Mouse (Mus musculus): ENCODE measurements around the gene Gm14180. TPM values are rescaled to one million over a fixed set of nuclear protein-coding genes. Genes with fewer than 3 reads are reported as not detected.
"Not testable (repeated sequence)": the region's sequence is repeated elsewhere in the genome, so short reads cannot be mapped to it uniquely, and the experiment has no call there.

Gm14180 gene
- polyA plus RNA-seq (2014; fragmentation: Nextera tagmentation; extraction: Ambion mirVana) = not detected in 2 replicates

- no peak within 1 kb of the TSS for H3K27ac ChIP-seq (ENCODE audit: low read length)
- 60% methylated on average over 2 of the region's 2 CpGs for WGBS
- no peak within 1 kb of the TSS for H3K4me3 ChIP-seq (ENCODE audit: low read depth, low read length)
- H3K9me3 ChIP-seq (ENCODE audit: control insufficient read depth, low read depth, low read length) = no peaks in the 10 kb centered on the region
- H3K27me3 ChIP-seq (ENCODE audit: control insufficient read depth, insufficient read depth, low read length) = no peaks in the 10 kb centered on the region
- no peak for ATAC-seq (ENCODE audit: insufficient number of reproducible peaks, insufficient read depth, low FRiP score, low read depth)
- no peak within 1 kb of the TSS for H3K4me2 ChIP-seq (replicated peaks; ENCODE audit: low read depth, low read length)
- no peak within 1 kb of the TSS for H3K9ac ChIP-seq (replicated peaks; ENCODE audit: low read depth, low read length)
- H3K36me3 ChIP-seq (ENCODE audit: control insufficient read depth, insufficient read depth, low read length) = no peaks in the 10 kb centered on the region
- H3K4me1 ChIP-seq (ENCODE audit: control insufficient read depth, insufficient read depth, low read length) = no peaks in the 10 kb centered on the region
Measured at GRCm38 (mm10) chr11:99734190-99734589, at the start of gene Gm14180. Gene Gm14180 (minus strand): TSS chr11:99734290.

- no peaks in the 10 kb centered on the region for H3K9me3 ChIP-seq (ENCODE audit: control insufficient read depth, low read depth, low read length)
- no peak within 1 kb of the TSS for H3K9ac ChIP-seq (replicated peaks; ENCODE audit: low read depth, low read length)
- WGBS = 90% methylated on average over 2 of the region's 2 CpGs
- ATAC-seq (ENCODE audit: insufficient number of reproducible peaks, insufficient read depth, low FRiP score, low read depth) = no peak
- H3K27me3 ChIP-seq (ENCODE audit: control insufficient read depth, insufficient read depth, low read length) = no peaks in the 10 kb centered on the region
- no peaks in the 10 kb centered on the region for H3K36me3 ChIP-seq (ENCODE audit: control insufficient read depth, insufficient read depth, low read length)
- no peak within 1 kb of the TSS for H3K27ac ChIP-seq (ENCODE audit: low read length)
- H3K4me3 ChIP-seq (ENCODE audit: low read depth, low read length) = no peak within 1 kb of the TSS
- no peak within 1 kb of the TSS for H3K4me2 ChIP-seq (replicated peaks; ENCODE audit: low read depth, low read length)
- H3K4me1 ChIP-seq (ENCODE audit: control insufficient read depth, insufficient read depth, low read length) = 0 out of 2 replicates have a peak, but pooled peaks cover 4% of the 10 kb centered on the region
Measured at GRCm38 (mm10) chr11:99780604-99781003, 46.5 kb upstream of the Gm14180 start, which contains the start of gene Krtap4-8. Gene Krtap4-8 (minus strand): TSS chr11:99780704.

GRCm38 (mm10) chr11:99778401-99778800 is 44.3 kb upstream of the Gm14180 start:
- no peak overlapping the region for H3K4me2 ChIP-seq (replicated peaks; ENCODE audit: low read depth, low read length)
- 0 out of 2 replicates have a peak, but pooled peaks cover 4% of the 10 kb centered on the region for H3K4me1 ChIP-seq (ENCODE audit: control insufficient read depth, insufficient read depth, low read length)
- H3K9ac ChIP-seq (replicated peaks; ENCODE audit: low read depth, low read length) = no peak overlapping the region
- ATAC-seq (ENCODE audit: insufficient number of reproducible peaks, insufficient read depth, low FRiP score, low read depth) = no peak
- no peak overlapping the region for H3K4me3 ChIP-seq (ENCODE audit: low read depth, low read length)
- no peak overlapping the region for H3K27ac ChIP-seq (ENCODE audit: low read length)
- no peaks in the 10 kb centered on the region for H3K9me3 ChIP-seq (ENCODE audit: control insufficient read depth, low read depth, low read length)
- 54% methylated on average over 7 of the region's 7 CpGs for whole genome bisulfite sequencing
- H3K36me3 ChIP-seq (ENCODE audit: control insufficient read depth, insufficient read depth, low read length) = no peaks in the 10 kb centered on the region
- H3K27me3 ChIP-seq (ENCODE audit: control insufficient read depth, insufficient read depth, low read length) = no peaks in the 10 kb centered on the region

- not testable (repeated sequence) for H3K27ac ChIP-seq (ENCODE audit: low read length); ATAC-seq (ENCODE audit: insufficient number of reproducible peaks, insufficient read depth, low FRiP score, low read depth); H3K9me3 ChIP-seq (ENCODE audit: control insufficient read depth, low read depth, low read length); H3K36me3 ChIP-seq (ENCODE audit: control insufficient read depth, insufficient read depth, low read length); H3K4me1 ChIP-seq (ENCODE audit: control insufficient read depth, insufficient read depth, low read length); H3K4me2 ChIP-seq (replicated peaks; ENCODE audit: low read depth, low read length); H3K27me3 ChIP-seq (ENCODE audit: control insufficient read depth, insufficient read depth, low read length); H3K4me3 ChIP-seq (ENCODE audit: low read depth, low read length); H3K9ac ChIP-seq (replicated peaks; ENCODE audit: low read depth, low read length)
Measured at GRCm38 (mm10) chr11:99772813-99773212, 38.7 kb upstream of the Gm14180 start, which contains the start of gene Gm11595. Gene Gm11595 (minus strand): TSS chr11:99772913.

GRCm38 (mm10) chr11:99768410-99768809 is 34.3 kb upstream of the Gm14180 start:
- WGBS = 66% methylated on average over 2 of the region's 2 CpGs
- H3K9me3 ChIP-seq (ENCODE audit: control insufficient read depth, low read depth, low read length) = no peaks in the 10 kb centered on the region

GRCm38 (mm10) chr11:99758877-99759276 is 24.8 kb upstream of the Gm14180 start:
- Histone ChIP-seq H3K27me3 (ENCODE audit: control insufficient read depth, insufficient read depth, low read length) (no peaks in the 10 kb centered on the region), H3K4me1 (ENCODE audit: control insufficient read depth, insufficient read depth, low read length) (no peaks in the 10 kb centered on the region), H3K36me3 (ENCODE audit: control insufficient read depth, insufficient read depth, low read length) (no peaks in the 10 kb centered on the region), H3K4me3 (ENCODE audit: low read depth, low read length) (no peak overlapping the region), H3K4me2 (replicated peaks; ENCODE audit: low read depth, low read length) (no peak overlapping the region), H3K9me3 (ENCODE audit: control insufficient read depth, low read depth, low read length) (no peaks in the 10 kb centered on the region), H3K9ac (replicated peaks; ENCODE audit: low read depth, low read length) (no peak overlapping the region), H3K27ac (ENCODE audit: low read length) (no peak overlapping the region)
- 93% methylated on average over 1 of the region's 1 CpGs for WGBS
- ATAC-seq (ENCODE audit: insufficient number of reproducible peaks, insufficient read depth, low FRiP score, low read depth) = no peak

More at GRCm38 (mm10) chr11:99768410-99768809, 34.3 kb upstream of the Gm14180 start:
- no peak overlapping the region for H3K4me3 ChIP-seq (ENCODE audit: low read depth, low read length)
- H3K27me3 ChIP-seq (ENCODE audit: control insufficient read depth, insufficient read depth, low read length) = no peaks in the 10 kb centered on the region
- H3K4me2 ChIP-seq (replicated peaks; ENCODE audit: low read depth, low read length) = no peak overlapping the region
- H3K9ac ChIP-seq (replicated peaks; ENCODE audit: low read depth, low read length) = no peak overlapping the region
- no peaks in the 10 kb centered on the region for H3K4me1 ChIP-seq (ENCODE audit: control insufficient read depth, insufficient read depth, low read length)
- no peak overlapping the region for H3K27ac ChIP-seq (ENCODE audit: low read length)
- no peak for ATAC-seq (ENCODE audit: insufficient number of reproducible peaks, insufficient read depth, low FRiP score, low read depth)
- H3K36me3 ChIP-seq (ENCODE audit: control insufficient read depth, insufficient read depth, low read length) = no peaks in the 10 kb centered on the region

- Histone ChIP-seq H3K36me3 (ENCODE audit: control insufficient read depth, insufficient read depth, low read length) (no peaks in the 10 kb centered on the region), H3K4me2 (replicated peaks; ENCODE audit: low read depth, low read length) (no peak overlapping the region), H3K4me1 (ENCODE audit: control insufficient read depth, insufficient read depth, low read length) (no peaks in the 10 kb centered on the region), H3K9me3 (ENCODE audit: control insufficient read depth, low read depth, low read length) (no peaks in the 10 kb centered on the region), H3K9ac (replicated peaks; ENCODE audit: low read depth, low read length) (no peak overlapping the region), H3K27me3 (ENCODE audit: control insufficient read depth, insufficient read depth, low read length) (no peaks in the 10 kb centered on the region), H3K27ac (ENCODE audit: low read length) (no peak overlapping the region), H3K4me3 (ENCODE audit: low read depth, low read length) (no peak overlapping the region)
- ATAC-seq (ENCODE audit: insufficient number of reproducible peaks, insufficient read depth, low FRiP score, low read depth) = no peak
- WGBS = 68% methylated on average over 3 of the region's 3 CpGs
Measured at GRCm38 (mm10) chr11:99743985-99744384, 9.9 kb upstream of the Gm14180 start.

GRCm38 (mm10) chr11:99724061-99724460 is 10.0 kb downstream of the Gm14180 start:
- no peaks in the 10 kb centered on the region for H3K36me3 ChIP-seq (ENCODE audit: control insufficient read depth, insufficient read depth, low read length)
- no peak overlapping the region for H3K4me3 ChIP-seq (ENCODE audit: low read depth, low read length)
- WGBS = 76% methylated on average over 2 of the region's 2 CpGs
- H3K27ac ChIP-seq (ENCODE audit: low read length) = no peak overlapping the region
- H3K4me1 ChIP-seq (ENCODE audit: control insufficient read depth, insufficient read depth, low read length) = no peaks in the 10 kb centered on the region
- no peak for ATAC-seq (ENCODE audit: insufficient number of reproducible peaks, insufficient read depth, low FRiP score, low read depth)
- H3K27me3 ChIP-seq (ENCODE audit: control insufficient read depth, insufficient read depth, low read length) = no peaks in the 10 kb centered on the region
- H3K9me3 ChIP-seq (ENCODE audit: control insufficient read depth, low read depth, low read length) = no peaks in the 10 kb centered on the region
- no peak overlapping the region for H3K9ac ChIP-seq (replicated peaks; ENCODE audit: low read depth, low read length)
- H3K4me2 ChIP-seq (replicated peaks; ENCODE audit: low read depth, low read length) = no peak overlapping the region

- no peak overlapping the region for H3K4me3 ChIP-seq (ENCODE audit: low read depth, low read length)
- no peaks in the 10 kb centered on the region for H3K4me1 ChIP-seq (ENCODE audit: control insufficient read depth, insufficient read depth, low read length)
- H3K27ac ChIP-seq (ENCODE audit: low read length) = no peak overlapping the region
- H3K4me2 ChIP-seq (replicated peaks; ENCODE audit: low read depth, low read length) = no peak overlapping the region
- no peaks in the 10 kb centered on the region for H3K36me3 ChIP-seq (ENCODE audit: control insufficient read depth, insufficient read depth, low read length)
- no peak overlapping the region for H3K9ac ChIP-seq (replicated peaks; ENCODE audit: low read depth, low read length)
- no peak for ATAC-seq (ENCODE audit: insufficient number of reproducible peaks, insufficient read depth, low FRiP score, low read depth)
- no peaks in the 10 kb centered on the region for H3K9me3 ChIP-seq (ENCODE audit: control insufficient read depth, low read depth, low read length)
- H3K27me3 ChIP-seq (ENCODE audit: control insufficient read depth, insufficient read depth, low read length) = no peaks in the 10 kb centered on the region
- WGBS = 85% methylated on average over 1 of the region's 1 CpGs
Measured at GRCm38 (mm10) chr11:99718759-99719158, 15.3 kb downstream of the Gm14180 start.
